Mouse (Mus musculus) layer of hippocampus, postnatal 25 days (tissue): ENCODE data around the gene Nek9. TPM values are rescaled to one million over a fixed set of nuclear protein-coding genes. Genes with fewer than 3 reads are reported as not detected.

Source experiments
- DNase-seq, 2 experiments: peaks; one replicate each; pipeline ENCODE4 v3.0.0; 2022; ENCODE audit warnings: mixed read lengths in 2 of 2, low spot score in 1 of 2; ENCODE audit errors: extremely low spot score in 1 of 2
- total RNA-seq, 2 experiments: library from RNA; stranded (reverse); gene quantifications; 2 replicates each; pipeline ENCODE4 v1.2.3; 2021

Gene Nek9
- total RNA-seq, 2 experiments from 2014 or later: 31.8 to 31.9 TPM

DNA sequence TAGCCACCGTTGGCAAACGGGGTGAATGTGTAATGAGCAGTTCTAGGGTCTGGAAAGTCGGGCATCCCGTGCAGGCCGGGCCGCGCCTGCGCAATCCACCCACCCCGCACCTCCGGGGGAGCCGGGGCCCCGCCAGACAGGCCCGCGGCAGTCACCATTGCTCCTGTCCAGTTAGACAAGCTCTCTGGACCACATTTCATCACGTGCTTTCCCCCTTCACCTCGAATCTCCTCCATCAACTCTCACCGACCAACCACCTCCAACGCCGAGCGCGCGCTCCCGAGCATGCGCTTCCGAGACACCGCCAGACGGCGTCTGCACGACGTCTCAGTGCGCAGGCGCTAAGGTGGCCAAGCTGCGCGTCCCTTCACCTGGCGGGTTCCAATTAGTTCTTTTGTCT is 68.8 kb downstream of the Nek9 start, which contains the start of gene Mlh3:
Gene Mlh3, minus strand, starts transcription at position 281 of the 400 bp plus-strand sequence.
- DNase-seq: peak; percentile 79 to 83

GRCm38 (mm10) chr12:85269821-85270220 is 69.3 kb downstream of the Nek9 start:
- no peak for DNase-seq

- no peak for DNase-seq
Measured at GRCm38 (mm10) chr12:85266248-85266647, 72.9 kb downstream of the Nek9 start.

DNA sequence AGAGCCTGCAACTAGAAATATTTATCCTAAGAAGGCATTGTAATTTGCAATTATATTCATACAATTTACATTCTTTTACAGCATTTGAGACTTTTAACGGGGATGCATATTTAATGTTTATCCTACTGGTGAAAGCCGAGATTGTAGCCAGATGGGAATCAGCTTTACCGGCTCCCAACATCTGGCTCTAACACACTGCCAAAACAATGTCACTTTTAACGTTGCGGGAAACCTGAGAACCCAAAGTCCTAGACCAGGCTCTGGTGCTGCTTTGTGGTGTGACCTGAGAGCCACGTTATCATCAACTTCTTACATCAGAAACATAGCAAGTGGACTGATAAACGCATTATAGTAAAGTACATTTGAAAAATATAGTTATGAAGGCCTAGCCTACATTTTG is 74.2 kb downstream of the Nek9 start:
- no peak for DNase-seq

GRCm38 (mm10) chr12:85264531-85264930 is 74.6 kb downstream of the Nek9 start:
- no peak for DNase-seq

GRCm38 (mm10) chr12:85263190-85263589 is 76.0 kb downstream of the Nek9 start:
- no peak for DNase-seq

DNA sequence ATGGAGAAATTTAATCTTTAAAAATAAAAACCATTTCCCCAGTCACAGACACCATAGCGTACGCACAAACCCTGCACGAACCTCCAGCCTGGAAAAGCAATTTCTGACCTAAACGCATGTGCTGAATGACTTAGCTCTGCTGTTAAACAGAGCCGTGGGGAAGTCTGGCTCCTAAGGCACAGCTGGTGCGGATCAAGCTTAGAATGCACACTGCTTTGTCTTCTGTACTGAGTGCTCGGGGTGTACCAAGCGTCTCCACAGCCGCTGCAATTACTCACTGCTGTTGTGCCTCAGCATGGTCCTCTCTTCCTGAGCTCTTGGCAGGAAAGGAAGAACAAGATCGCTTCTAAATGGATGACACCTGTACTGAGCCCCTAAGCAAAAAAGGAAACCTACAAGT is 76.7 kb downstream of the Nek9 start:
- DNase-seq: no peak

DNA sequence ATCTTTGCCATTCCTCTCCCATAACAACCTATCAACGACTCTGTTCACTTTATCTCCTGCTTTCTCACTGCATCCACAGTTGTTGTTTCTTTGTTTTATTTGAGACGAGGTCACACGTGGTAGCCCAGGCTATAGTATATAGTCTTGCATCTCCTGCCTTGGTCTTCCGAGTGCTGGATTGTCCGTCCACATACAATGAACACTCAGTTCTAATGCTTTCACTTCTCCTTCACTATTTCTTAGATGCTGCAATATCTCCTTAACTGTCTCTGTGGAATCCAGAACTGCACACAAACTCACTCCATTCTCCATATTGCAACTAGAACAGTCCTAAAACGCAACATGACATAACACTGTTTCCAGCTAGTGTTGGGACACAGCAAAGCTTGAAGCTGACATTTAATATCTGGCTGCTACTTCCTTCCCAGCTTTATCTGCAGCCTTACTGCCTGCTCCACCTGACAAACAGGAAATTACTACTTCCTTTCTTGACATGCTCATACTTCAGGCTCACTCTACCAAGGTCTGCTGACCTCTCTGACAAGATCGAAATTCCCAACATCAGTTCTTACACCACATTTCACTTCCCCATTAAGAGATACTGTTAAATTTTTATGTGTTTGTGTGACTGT is 82.0 kb downstream of the Nek9 start:
- DNase-seq: no peak

GRCm38 (mm10) chr12:85256074-85256751 is 82.9 kb downstream of the Nek9 start:
- DNase-seq: no peak

DNA sequence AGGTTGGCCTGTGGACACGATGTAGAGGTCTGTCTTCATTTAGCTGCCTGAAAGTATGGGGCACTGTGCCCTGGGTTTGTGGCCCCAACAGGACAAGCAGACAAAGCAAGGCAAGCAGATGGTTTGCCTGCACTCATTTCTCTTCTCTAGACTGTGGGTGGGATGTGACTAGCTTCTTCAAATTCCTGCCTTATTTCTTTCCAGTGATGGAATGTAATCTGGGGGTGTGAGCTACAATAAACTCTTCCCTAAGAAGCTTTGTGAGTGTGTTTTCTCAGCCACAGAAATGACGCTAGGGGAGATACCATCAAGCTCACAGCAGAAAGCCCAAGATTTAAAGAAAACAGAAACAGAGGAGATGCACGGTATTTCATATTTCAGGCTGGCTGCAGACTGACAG is 87.1 kb downstream of the Nek9 start:
- no peak for DNase-seq

Other genes with a start within 250 kb of the Nek9 start
- 1 to 10 TPM; 1.5 to 2.2 TPM for gene Prox2, start 228.6 kb downstream of the Nek9 start, total RNA-seq
- 100 to 1,000 TPM; 144 to 153 TPM for gene Dlst, start 228.5 kb downstream of the Nek9 start, total RNA-seq
- 10 to 100 TPM; 39.9 to 40.7 TPM for gene Rps6kl1, start 188.1 kb downstream of the Nek9 start, total RNA-seq
- 1 to 10 TPM; 5.4 TPM for gene Pgf, start 161.6 kb downstream of the Nek9 start, total RNA-seq
- 10 to 100 TPM; 59.7 to 60.0 TPM for gene Eif2b2, start 119.9 kb downstream of the Nek9 start, total RNA-seq
- 10 to 100 TPM; 17.0 to 17.9 TPM for gene Mlh3, start 68.8 kb downstream of the Nek9 start, total RNA-seq
- gene Acyp1, start 50.9 kb downstream of the Nek9 start, total RNA-seq: 10 to 100 TPM; 34.3 to 37.7 TPM
- under 1 TPM; 0.89 TPM for gene Zc2hc1c, start 50.8 kb downstream of the Nek9 start, total RNA-seq
- gene Tmed10, start 35.5 kb upstream of the Nek9 start, total RNA-seq: 100 to 1,000 TPM; 162 TPM
- 10 to 100 TPM; 10.7 to 13.9 TPM for gene Fos, start 134.5 kb upstream of the Nek9 start, total RNA-seq